Comparison of ENCODE assay signal across 13 mouse cellular contexts in genomic region chr10:117984784-117985602, GRCm38 (mm10).
DNase-seq lines count a peak whose midpoint lies in the region; ATAC-seq and TF ChIP-seq lines count a peak whose summit lies in the region.
"Had no signal": no experiment of that assay in that cellular context is flagged by ENCODE, and none has a peak within 500 bp of the region (broad histone marks: within the 10 kb centered on the region; RNA-seq: fewer than 3 reads in every experiment).

No protein-coding gene starts in this region.

- WGBS in heart, postnatal 0 days: 70% methylated on average over 15 of the region's 15 CpGs

- peaks cover 25% of the 10 kb centered on the region for H3K4me1 ChIP-seq in heart, postnatal 0 days (ENCODE audit: control insufficient read depth, insufficient read depth)
- peaks cover 7% of the 10 kb centered on the region; the same call in 1 of the 2 replicates for H3K4me1 ChIP-seq in brown adipose tissue, adult 24 weeks (ENCODE audit: control insufficient read depth, insufficient read depth, insufficient read length, low read length)

- H3K4me3 ChIP-seq in heart, postnatal 0 days (ENCODE audit: low read depth, low read length): no peak overlapping the region
- no peak overlapping the region for H3K4me3 ChIP-seq in left cerebral cortex, adult 2 months
- H3K4me3 ChIP-seq in brown adipose tissue, adult 24 weeks (ENCODE audit: insufficient read depth, low read depth, low read length): no peak overlapping the region
- H3K4me3 ChIP-seq: heart, embryonic 13.5 days; hindbrain, embryonic 13.5 days had no signal

- no peak overlapping the region for H3K9ac ChIP-seq in heart, postnatal 0 days (replicated peaks; ENCODE audit: low read depth, low read length)
- H3K9ac ChIP-seq: heart, embryonic 13.5 days; hindbrain, embryonic 13.5 days; liver, embryonic 14.5 days had no signal

- intact Hi-C loops in left cerebral cortex, adult 2 months (cut with DNase I): loop anchor here (2.0 to 10.0 kb wide), 3 partner anchors 78 to 140 kb away; partner anchors contain the start of gene Rap1b

- TF ChIP-seq EP300 in heart, postnatal 0 days (IDR thresholded peaks at IDR 0.05; ENCODE audit: low read depth): no peak

- DNase-seq in heart, postnatal 0 days (ENCODE audit: low spot score): no peak
- DNase-seq in heart, postnatal 4 days: no peak
- DNase-seq in left cerebral cortex, adult 2 months (ENCODE audit: extremely low spot score in 1 of 2, low spot score in 2 of 2): no peak
- no peak for DNase-seq in left cerebral cortex, adult 8-10 months (ENCODE audit: low spot score in 2 of 2)
- peak; percentile 8 to 21 for DNase-seq in right cerebral cortex, postnatal 36 days (ENCODE audit: low spot score in 2 of 2)
- no peak for DNase-seq in retina, postnatal 1 day
- DNase-seq: cerebellum, postnatal 25 days; lung, postnatal 10 days had no signal

- H3K27me3 ChIP-seq in heart, postnatal 0 days (ENCODE audit: control insufficient read depth, insufficient read depth, low read length): no peaks in the 10 kb centered on the region
- H3K27me3 ChIP-seq: heart, embryonic 13.5 days; hindbrain, embryonic 13.5 days had no signal

- H3K4me2 ChIP-seq in heart, postnatal 0 days (ENCODE audit: low read depth, low read length): no peak overlapping the region
- H3K4me2 ChIP-seq: heart, embryonic 13.5 days; hindbrain, embryonic 13.5 days had no signal

- H3K9me3 ChIP-seq in heart, postnatal 0 days (replicated peaks; ENCODE audit: control insufficient read depth, low read length): no peaks in the 10 kb centered on the region
- H3K9me3 ChIP-seq: heart, embryonic 13.5 days; hindbrain, embryonic 13.5 days had no signal

- no peak for ATAC-seq in heart, postnatal 0 days (ENCODE audit: insufficient read depth, low read depth)
- ATAC-seq: intestine, embryonic 16.5 days had no signal

- H3K36me3 ChIP-seq in heart, postnatal 0 days (replicated peaks; ENCODE audit: control insufficient read depth, insufficient read depth, low read length): no peaks in the 10 kb centered on the region
- H3K36me3 ChIP-seq: heart, embryonic 13.5 days; hindbrain, embryonic 13.5 days had no signal

- 0 out of 2 replicates have a peak overlapping the region, but pooled peaks have one; percentile 46 for H3K27ac ChIP-seq in heart, postnatal 0 days (ENCODE audit: low read depth)
- peak overlapping the region; percentile 70 for H3K27ac ChIP-seq in left cerebral cortex, adult 2 months
- H3K27ac ChIP-seq in brown adipose tissue, adult 24 weeks (replicated peaks; ENCODE audit: low read depth, low read length): peak overlapping the region; percentile 41
- H3K27ac ChIP-seq: heart, embryonic 13.5 days; hindbrain, embryonic 13.5 days; liver, embryonic 14.5 days had no signal

- TF ChIP-seq CTCF in heart, postnatal 0 days (IDR thresholded peaks at IDR 0.05; ENCODE audit: low read depth): no peak
- no peak for TF ChIP-seq CTCF in left cerebral cortex, adult 2 months (IDR thresholded peaks at IDR 0.05)

Comparison
In these comparisons a context has a peak if more than half of its experiments do, and no peak if none do; other contexts are left out.
1. DNase-seq: peak in right cerebral cortex, postnatal 36 days (2 of 2); none in heart, postnatal 0 days (single experiment), heart, postnatal 4 days (single experiment), left cerebral cortex, adult 2 months (0 of 2), left cerebral cortex, adult 8-10 months (0 of 2) and retina, postnatal 1 day (single experiment).
2. Peak in every context shown above with its lines, with median percentiles within 50 percentile points of each other: H3K27ac ChIP-seq.